Mouse (Mus musculus): ENCODE results near the gene Hist1h1b.
"Not testable (repeated sequence)": the region's sequence is repeated elsewhere in the genome, so short reads cannot be mapped to it uniquely, and the experiment has no call there.

Gene Hist1h1b

DNA sequence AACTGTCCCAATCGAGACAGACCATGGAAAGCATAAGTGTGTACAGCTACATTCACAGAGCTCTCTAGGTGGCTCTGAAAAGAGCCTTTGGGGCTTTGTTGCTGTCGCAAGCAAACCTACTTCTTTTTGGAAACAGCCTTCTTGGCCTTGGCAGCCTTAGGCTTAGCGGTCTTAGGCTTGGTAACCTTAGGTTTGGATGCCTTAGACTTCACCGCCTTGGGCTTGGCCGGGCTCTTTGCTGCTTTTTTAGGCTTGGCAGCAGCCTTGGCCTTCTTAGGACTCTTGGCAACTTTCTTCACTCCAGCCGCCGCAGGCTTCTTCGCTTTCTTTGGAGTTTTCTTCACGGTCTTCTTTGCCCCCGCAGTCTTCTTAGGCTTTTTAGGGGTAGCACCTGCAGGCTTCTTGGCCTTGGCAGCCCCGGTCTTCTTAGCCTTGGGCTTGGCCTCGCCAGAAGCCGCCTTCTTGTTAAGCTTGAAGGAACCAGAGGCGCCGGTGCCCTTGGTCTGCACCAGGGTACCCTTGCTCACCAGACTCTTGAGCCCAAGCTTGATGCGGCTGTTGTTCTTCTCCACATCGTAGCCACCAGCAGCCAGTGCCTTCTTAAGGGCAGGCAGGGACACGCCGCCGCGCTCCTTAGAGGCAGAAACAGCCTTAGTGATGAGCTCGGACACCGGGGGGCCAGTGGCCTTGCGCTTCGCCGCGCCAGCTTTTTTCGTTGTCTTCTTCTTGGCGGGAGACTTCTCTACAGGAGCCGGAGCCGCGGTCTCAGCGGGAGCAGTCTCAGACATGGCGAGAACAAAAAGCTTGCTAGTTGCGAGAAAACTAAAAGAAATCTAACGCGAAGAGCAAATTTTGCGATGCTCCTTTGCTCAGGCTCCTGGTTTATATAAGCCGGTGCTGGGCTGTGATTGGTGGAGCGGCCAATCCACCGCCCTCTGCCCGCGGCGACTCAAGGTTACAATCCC is at the start of gene Hist1h1b:
Gene Hist1h1b (minus strand): TSS at position 859 of the 965 bp plus-strand sequence.
- peak; percentile 31 for DNase-seq (ENCODE audit: low read depth, low spot score)

DNA sequence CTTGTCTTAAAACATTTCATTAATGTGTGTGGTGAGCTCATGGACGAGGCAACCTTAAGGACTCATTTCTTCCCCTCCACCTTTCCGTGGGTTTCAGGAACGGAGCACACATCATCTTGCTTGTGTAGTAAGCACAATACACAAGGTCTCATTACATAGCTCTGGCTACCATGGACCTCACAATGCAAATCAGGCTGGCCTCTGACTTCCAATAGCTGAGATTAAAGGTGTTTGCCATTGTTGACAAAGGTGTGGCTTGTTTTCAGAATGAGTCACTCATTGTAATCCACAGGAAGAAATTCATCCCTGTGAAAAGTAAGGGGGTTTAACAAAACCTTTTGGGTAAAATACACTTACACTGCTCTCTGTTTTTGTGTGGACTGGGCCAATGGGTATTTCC is 48.1 kb upstream of the Hist1h1b start:
- DNase-seq (ENCODE audit: low read depth, low spot score), result no peak

DNA sequence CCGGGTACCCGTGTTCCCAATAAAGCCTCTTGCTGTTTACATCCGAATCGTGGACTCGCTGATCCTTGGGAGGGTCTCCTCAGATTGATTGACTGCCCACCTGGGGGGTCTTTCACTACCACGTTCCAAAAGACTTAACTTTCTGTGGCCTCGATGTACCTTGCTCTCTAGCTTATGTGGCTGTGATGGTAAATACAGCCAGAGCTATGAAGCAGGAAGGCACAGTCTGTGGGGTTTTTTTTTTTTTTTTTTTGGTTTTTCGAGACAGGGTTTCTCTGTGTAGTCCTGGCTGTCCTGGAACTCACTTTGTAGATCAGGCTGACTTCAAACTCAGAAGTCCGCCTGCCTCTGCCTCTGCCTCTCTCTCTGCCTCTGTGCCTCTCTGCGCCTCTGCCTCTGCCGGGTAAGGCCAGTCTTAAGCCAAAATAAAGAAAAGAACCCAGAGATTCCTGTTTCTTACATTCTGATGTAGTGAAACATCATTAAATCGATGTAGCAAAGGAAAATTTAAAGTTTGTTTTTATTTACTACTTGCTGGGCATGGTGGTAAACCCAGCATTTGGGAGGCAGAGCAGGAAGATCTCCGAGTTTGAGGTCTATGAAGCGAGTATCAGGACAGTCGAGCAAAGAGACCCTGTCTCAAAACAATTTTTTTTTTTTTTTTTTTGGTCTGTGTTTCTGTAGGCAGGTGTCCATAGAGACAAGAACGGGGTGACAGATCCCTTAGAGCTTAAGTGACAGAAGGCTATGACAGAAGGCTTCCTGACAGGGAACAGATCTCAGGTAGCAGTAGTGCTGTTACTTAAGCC is 39.9 kb upstream of the Hist1h1b start:
- DNase-seq (ENCODE audit: low read depth, low spot score), result not testable (repeated sequence)

- not testable (repeated sequence) for DNase-seq (ENCODE audit: low read depth, low spot score)
Measured at GRCm38 (mm10) chr13:21812092-21812491, 31.7 kb upstream of the Hist1h1b start.

- not testable (repeated sequence) for DNase-seq (ENCODE audit: low read depth, low spot score)
Measured at GRCm38 (mm10) chr13:21811539-21811938, 31.1 kb upstream of the Hist1h1b start, which contains the start of gene Hist1h4m. Gene Hist1h4m, plus strand, starts transcription at chr13:21811746.

- DNase-seq (ENCODE audit: low read depth, low spot score), result not testable (repeated sequence)
Measured at GRCm38 (mm10) chr13:21811074-21811473, 30.6 kb upstream of the Hist1h1b start.

DNA sequence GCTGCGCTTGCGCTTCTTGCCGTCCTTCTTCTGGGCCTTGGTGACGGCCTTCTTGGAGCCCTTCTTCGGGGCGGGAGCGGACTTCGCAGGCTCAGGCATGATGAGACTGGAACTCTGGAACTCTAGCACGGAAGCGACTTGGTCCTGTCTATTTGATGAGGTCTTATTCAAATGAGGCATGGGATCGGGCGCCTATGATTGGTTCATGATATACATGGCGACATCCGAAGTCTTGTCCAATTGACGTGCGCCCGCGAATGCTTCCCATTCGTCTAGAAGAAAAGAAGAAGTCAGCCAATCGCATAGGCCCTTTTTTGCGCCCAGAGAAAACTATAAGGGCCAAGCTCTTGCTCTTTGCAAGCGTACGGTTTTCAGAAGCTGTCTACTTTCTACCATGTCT is 29.6 kb upstream of the Hist1h1b start, which contains the start of the genes Hist1h2bq and Hist1h2ao:
Gene Hist1h2bq (minus strand): TSS at position 125 of the 400 bp plus-strand sequence.
Gene Hist1h2ao (plus strand): TSS at position 393 of the 400 bp plus-strand sequence.
- DNase-seq (ENCODE audit: low read depth, low spot score), result not testable (repeated sequence)

DNA sequence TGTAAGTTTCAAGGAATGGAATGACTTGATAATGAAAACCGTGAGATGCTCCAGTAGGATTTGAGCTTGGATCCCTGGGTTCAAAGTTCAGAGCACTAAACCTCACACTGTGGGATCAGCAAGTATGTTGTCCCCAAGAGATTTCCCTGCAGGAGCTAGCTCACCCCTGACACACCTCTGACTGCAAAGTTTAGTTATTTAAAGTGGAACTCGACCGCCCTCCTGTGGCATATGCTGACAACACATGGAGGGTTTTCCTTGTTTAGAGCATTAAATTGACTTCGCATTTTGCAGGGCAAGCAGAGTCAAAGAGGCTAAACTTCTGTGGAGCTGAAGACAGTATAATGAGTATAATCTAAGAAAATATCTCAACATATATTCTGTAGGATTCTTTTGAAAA is 22.6 kb upstream of the Hist1h1b start:
- not testable (repeated sequence) for DNase-seq (ENCODE audit: low read depth, low spot score)

DNA sequence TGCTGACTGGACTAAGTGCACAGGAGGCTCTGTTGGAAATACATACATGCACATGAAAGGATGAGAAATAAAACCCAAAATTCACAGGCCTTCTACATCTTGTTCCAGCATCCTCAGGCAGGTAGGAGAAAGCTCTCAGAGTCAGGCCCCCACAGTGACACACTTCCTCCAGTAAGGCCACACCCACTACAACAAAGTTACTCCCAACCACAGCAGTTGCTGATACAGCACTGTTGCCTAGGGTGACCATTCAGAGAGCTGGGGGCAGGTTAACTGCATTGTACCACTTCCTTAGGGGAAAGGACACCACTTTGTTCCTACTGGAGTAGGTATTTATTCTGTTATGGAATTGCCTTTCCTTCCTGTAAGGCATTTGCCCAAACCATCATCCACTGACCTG is 16.7 kb upstream of the Hist1h1b start:
- not testable (repeated sequence) for DNase-seq (ENCODE audit: low read depth, low spot score)

GRCm38 (mm10) chr13:21795584-21795983 is 15.2 kb upstream of the Hist1h1b start:
- no peak for DNase-seq (ENCODE audit: low read depth, low spot score)

- no peak for DNase-seq (ENCODE audit: low read depth, low spot score)
Measured at GRCm38 (mm10) chr13:21790601-21791283, 10.3 kb upstream of the Hist1h1b start.

DNA sequence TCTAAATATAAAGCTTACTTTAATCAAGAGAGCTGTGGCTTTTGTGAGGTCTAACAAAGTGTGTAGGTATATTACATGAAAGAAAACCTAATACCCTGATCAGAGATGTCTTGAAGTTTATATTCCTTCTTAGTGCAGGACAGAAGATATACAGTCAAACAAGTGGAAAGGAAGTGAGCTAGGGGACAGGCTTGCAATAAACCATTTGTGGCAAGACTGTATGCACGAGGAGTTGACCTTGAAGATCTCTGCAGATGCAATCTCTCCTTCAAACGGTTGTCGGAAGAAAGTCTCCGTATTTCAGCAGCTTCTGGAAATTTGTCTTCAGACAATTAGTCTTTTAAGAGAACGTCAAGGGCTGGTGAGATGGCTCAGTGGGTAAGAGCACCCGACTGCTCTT is 9.5 kb upstream of the Hist1h1b start:
- DNase-seq (ENCODE audit: low read depth, low spot score), result no peak

- DNase-seq (ENCODE audit: low read depth, low spot score), result no peak
Measured at GRCm38 (mm10) chr13:21787760-21788593, 7.6 kb upstream of the Hist1h1b start.

- DNase-seq (ENCODE audit: low read depth, low spot score), result peak; percentile 98
Measured at GRCm38 (mm10) chr13:21786899-21787629, 6.6 kb upstream of the Hist1h1b start, which contains the start of the genes Hist1h2an and Hist1h2bp. Gene Hist1h2an, minus strand, starts transcription at chr13:21787218. Gene Hist1h2bp, plus strand, starts transcription at chr13:21787461.

GRCm38 (mm10) chr13:21786189-21786898 is 5.9 kb upstream of the Hist1h1b start:
- no peak for DNase-seq (ENCODE audit: low read depth, low spot score)

DNA sequence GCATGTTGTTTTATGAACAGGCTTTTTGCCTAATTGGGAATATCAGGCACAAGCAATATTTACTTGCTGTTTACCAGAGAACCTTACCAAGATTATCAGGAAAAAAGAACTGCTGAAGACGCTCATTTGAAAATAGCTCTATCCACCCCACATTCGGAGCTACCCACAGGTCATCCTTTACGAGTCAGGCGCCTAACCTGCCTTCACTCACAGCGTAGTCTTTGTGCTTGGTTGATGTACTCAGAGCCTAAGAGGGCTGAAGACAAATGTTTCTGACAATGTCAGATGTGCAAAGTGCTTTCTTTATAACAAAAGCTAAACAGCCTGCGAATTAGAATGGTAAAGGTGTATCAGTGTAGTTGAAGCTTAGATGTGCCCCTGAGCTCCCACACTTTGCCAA is 3.9 kb upstream of the Hist1h1b start:
- DNase-seq (ENCODE audit: low read depth, low spot score), result no peak

- peak; percentile 26 for DNase-seq (ENCODE audit: low read depth, low spot score)
Measured at GRCm38 (mm10) chr13:21783734-21784161, 3.3 kb upstream of the Hist1h1b start.

DNA sequence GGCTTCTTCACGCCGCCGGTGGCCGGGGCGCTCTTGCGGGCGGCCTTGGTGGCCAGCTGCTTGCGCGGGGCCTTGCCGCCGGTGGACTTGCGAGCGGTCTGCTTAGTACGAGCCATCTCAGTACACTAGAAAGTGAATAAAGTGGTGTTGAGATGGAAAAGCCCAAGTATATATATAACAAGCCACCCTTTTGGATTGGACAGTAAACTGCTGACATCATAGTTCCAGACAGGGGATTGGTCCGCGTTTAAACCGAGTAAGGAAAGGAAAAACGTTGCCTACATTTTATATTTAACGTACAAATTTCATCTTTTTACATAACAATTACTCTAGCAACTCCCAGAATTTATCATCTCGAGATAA is 2.8 kb upstream of the Hist1h1b start, which contains the start of gene Hist1h3i:
Gene Hist1h3i (minus strand): TSS at position 116 of the 363 bp plus-strand sequence.
- DNase-seq (ENCODE audit: low read depth, low spot score), result peak; percentile 94
